Mouse (Mus musculus) spleen, adult 12 weeks (tissue): Measurements from ENCODE around the gene Gm10188.

Experiments used
- DNase-seq: peaks from one replicate; pipeline ENCODE4 v3.0.0; 2022; ENCODE audit warnings: low spot score

Gene Gm10188

GRCm38 (mm10) chr1:132226297-132227080, 3.1 kb downstream of the Gm10188 start:
- DNase-seq: no peak

GRCm38 (mm10) chr1:132222166-132222565, 7.4 kb downstream of the Gm10188 start:
- DNase-seq: no peak

- DNase-seq: no peak
These were observed 7.9 kb downstream of the Gm10188 start for GRCm38 (mm10) chr1:132221627-132222026.

GRCm38 (mm10) chr1:132216276-132216675, 13.3 kb downstream of the Gm10188 start:
- DNase-seq: no peak

GRCm38 (mm10) chr1:132213076-132213475, 16.5 kb downstream of the Gm10188 start:
- no peak for DNase-seq

- no peak for DNase-seq
These were observed 17.3 kb downstream of the Gm10188 start for GRCm38 (mm10) chr1:132212218-132212617.

- no peak for DNase-seq
These were observed 17.9 kb downstream of the Gm10188 start for GRCm38 (mm10) chr1:132211672-132212071.

DNA sequence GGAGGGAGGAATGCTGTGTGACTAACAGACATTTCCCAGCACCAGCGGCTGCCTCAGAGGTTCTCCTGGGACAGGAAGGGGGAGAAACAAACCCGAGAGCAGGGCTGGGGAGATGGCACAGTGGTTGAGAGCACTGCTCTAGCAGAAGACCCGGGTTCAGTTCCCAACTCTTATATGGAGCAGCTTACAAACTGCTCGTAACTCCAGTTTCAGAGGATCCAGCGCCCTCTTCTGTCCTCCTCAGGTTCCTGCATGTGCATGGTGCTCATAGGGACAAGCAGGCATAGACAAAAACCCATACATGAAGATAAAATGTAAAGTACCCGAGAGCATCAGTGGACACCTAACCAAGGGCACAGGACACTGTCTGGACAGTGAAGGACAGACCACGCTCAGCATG, 18.6 kb downstream of the Gm10188 start:
- DNase-seq: no peak

GRCm38 (mm10) chr1:132209400-132209799, 20.2 kb downstream of the Gm10188 start:
- DNase-seq: no peak

DNA sequence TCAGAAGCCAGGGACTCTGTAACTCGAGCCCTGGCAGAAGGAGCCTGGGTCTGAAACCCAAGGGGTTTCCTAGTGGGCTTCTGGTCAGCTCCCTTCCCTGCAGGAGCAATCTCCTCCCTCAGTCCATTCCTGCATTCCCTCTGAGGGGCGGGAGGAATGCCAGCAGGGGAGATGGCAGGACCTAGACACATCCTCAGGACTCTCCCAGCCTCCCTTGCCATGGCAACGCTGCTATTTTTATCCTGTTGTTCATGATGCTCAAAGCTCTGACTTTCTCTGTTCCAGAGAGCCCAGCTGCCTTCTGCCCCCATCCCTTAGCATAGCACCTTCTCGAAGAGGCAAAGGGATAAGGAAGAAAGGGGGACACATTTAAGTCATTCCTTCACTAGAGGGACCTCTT, 21.4 kb downstream of the Gm10188 start:
- DNase-seq: no peak

GRCm38 (mm10) chr1:132206828-132207227, 22.7 kb downstream of the Gm10188 start:
- DNase-seq: no peak

DNA sequence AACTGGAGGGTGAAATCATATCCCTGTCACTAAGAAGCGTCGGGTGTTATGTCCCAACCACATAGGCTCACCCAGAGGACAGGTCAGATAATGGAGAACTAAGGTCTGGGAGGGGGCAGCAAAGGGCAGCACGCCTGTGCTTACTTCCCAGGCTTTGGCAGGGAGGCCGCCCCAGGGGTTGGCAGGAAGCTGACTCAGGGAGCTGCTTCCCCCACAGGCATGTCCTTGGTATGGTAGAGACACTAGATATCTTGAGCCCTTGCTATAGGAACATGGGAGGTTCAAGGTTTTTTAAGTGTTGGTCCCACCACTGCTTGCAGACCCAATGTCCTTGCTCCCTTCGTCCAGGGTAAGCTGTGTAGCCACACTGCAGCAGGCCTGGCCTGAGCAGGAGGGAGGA, 23.6 kb downstream of the Gm10188 start:
- no peak for DNase-seq

GRCm38 (mm10) chr1:132202771-132203170, 26.8 kb downstream of the Gm10188 start:
- DNase-seq: no peak

DNA sequence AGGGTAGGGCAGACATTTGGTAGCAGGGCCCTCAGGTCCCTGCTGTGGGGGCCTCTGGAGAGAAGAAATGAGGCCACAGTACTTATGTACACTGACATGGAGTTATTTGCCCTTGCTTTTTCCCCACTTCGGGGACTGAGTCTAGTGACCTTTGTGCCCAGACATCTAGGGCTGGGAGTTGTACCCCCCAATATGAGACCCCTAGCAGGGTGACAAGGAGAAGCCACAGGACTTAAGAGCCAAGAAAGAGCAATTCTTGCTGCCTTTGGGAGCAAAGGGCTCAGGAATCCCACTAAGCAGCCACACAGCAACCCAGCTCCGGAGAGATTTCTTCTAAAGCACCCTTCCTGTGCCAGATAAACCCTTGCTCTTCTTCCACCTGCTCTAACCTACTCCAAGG, 27.6 kb downstream of the Gm10188 start:
- no peak for DNase-seq

GRCm38 (mm10) chr1:132201511-132201860, 28.1 kb downstream of the Gm10188 start:
- no peak for DNase-seq

DNA sequence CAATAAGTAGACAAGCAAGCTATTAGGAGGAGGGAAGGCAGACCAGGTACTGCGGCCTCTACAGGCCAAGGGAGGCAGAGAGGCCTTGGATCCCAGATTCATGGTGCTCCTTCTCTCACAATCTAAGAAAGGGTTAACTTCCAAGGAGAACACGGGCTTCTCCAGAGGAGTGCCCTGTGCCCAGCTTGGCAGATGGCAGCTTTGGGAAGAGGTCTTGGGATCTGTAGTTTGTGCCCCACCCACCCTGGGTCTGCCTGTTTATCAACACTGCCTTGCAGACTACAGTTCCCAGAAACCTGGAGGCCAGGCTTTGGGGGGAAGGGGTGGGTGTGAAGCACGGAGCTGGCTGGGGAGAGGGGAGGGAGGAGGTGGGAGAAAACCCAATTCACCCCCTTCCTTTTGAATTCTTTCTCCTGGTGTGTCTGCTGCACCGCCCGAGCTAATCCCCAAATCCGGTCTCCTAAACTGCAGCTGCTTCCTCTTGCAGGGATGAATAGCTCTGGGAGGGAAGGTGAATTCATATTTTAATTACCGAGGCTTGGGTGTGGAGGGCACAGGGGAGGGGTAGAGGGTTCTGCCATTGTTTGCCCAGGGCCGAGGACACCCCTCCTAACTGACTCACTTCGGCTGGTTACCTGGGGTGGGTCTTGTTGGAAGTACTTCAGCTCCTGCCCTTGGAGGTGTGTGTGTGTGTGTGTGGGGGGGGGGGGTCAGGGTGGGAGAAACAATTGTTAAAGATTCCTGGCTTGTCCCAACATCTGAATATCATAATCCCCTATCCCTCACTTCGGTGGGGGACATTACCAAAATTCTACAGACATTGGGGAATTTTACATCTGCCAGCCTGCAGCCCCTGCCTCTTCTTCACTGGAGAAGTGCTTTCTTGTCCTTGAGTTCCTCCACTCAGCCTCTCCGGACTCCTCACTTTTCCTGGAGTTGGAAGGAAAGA, 28.7 kb downstream of the Gm10188 start:
- no peak for DNase-seq

DNA sequence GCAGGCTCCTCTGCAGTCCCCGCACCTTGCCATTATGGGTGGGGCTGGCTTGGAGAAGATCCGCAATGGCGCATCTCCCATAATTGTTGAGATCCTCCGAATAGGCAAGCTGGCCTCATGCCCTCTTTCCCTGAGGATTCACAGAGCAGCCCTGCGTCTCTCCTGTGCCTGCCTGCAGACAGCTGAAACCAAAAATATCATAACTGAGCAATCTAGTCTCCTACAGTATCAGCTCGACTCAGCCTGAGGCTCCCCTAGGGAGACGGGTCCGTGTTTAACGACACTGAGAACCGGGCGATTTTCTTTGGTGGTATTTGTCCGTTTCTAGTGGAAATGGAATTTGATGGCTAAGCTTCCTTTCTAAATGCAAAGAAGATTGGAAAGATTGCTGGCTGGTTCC, 29.6 kb downstream of the Gm10188 start:
- no peak for DNase-seq

DNA sequence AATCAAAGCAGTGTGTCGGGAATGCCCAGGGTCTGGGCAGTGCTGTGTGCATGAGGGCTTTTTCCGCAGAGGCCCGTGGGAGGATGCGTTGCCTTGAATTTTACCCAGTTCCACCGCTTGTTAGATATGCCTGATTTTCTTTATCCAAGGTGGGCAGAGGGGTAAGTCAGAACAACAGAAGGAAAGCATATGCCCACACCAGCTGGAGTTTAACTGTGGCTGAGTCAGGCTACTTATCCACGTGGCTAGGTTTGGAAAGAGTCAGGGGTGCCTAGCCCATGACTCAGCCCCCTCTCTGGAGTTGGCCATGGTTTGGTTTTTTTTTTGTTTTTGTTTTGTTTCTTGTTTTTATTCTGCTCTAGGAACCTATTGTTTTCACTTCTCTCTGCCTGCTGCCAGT, 30.3 kb downstream of the Gm10188 start:
- no peak for DNase-seq

GRCm38 (mm10) chr1:132198401-132199071, 31.0 kb downstream of the Gm10188 start:
- no peak for DNase-seq

DNA sequence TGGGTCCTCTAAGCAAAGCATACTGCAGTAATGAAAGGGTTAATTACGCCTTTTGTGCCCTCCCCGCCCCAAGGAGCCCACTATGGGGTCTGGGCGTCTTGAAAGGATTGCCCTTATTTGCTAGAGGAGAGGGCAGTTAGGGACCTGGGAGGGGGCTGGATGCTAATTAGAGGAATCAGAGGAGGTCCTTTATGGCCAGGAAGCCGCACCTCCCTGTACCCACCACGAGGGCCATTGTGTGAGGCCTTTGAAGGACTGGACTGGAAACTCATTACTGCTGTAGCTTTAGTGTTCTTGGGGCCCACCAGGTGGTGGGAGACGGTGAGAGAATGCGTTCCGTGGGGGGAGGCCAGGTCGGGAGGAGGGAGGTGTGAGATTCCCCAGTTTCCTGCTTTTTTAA, 31.9 kb downstream of the Gm10188 start:
- no peak for DNase-seq

DNA sequence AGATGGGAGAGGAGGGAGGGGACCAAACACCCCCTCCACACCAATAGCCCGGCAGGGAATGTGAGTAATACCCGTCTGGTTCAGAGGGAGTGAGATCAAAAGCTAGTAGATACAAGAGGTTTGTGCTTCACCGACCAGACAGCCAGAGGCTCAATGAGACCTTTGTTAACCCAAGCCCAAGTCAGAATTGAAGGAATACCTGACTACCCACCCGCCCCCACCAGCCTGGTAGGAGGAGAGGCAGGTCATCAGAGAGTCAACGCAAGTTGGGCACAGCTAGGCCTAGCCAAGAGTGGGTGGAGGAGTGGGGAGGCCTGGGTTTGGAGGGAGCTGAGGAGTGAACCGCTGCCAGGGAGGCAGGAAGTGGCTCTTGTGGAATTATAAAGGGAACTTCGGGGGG, 33.2 kb downstream of the Gm10188 start:
- no peak for DNase-seq

GRCm38 (mm10) chr1:132195681-132196080, 33.9 kb downstream of the Gm10188 start:
- no peak for DNase-seq

- no peak for DNase-seq
These were observed 34.5 kb downstream of the Gm10188 start for GRCm38 (mm10) chr1:132195100-132195499.
